Mouse (Mus musculus): ENCODE measurements around the gene Slc6a20b. TPM values are rescaled to one million over a fixed set of nuclear protein-coding genes. Genes with fewer than 3 reads are reported as not detected.

Gene Slc6a20b
- polyA plus RNA-seq, 1 experiment from 2014 or later: 0.03 TPM

DNA sequence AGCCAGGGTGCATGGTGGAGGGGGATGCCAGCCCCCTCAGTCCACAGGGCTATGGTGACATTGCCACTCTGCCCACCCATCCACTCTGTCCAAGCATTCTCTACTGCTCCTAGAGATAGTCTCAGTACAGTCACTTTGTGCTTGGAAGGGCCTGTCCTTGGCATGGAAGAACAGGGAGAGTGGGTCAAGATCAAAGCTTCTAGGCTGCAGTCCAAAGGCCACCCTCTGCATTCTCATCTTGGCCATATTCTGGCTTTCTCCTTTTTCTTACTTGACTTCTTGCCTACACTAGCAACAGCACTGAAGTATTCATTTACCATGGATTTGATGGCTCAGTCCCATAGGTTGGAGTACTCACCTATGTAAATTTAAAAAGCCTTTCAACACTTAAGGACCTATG, 5.9 kb upstream of the Slc6a20b start:
- Histone ChIP-seq H3K9me3 (no peaks in the 10 kb centered on the region), H3K4me3 (no peak overlapping the region), H3K9ac (no peak overlapping the region), H3K27me3 (replicated peaks) (peaks cover 13% of the 10 kb centered on the region; the same call in 1 of the 2 replicates), H3K36me3 (no peaks in the 10 kb centered on the region), H3K4me2 (no peak overlapping the region), H3K27ac (replicated peaks) (no peak overlapping the region), H3K4me1 (peaks cover 5% of the 10 kb centered on the region)
- no peak for ATAC-seq (ENCODE audit: extremely low read depth, insufficient number of reproducible peaks, low FRiP score, low TSS enrichment)

GRCm38 (mm10) chr9:123636771-123637170, 4.4 kb upstream of the Slc6a20b start:
- peaks cover 16% of the 10 kb centered on the region for H3K27me3 ChIP-seq (replicated peaks)
- no peaks in the 10 kb centered on the region for H3K36me3 ChIP-seq
- peaks cover 5% of the 10 kb centered on the region for H3K4me1 ChIP-seq
- no peak overlapping the region for H3K4me3 ChIP-seq
- H3K9me3 ChIP-seq: no peaks in the 10 kb centered on the region
- H3K27ac ChIP-seq (replicated peaks): no peak overlapping the region
- 53% methylated on average over 5 of the region's 5 CpGs for WGBS
- no peak overlapping the region for H3K4me2 ChIP-seq
- no peak for ATAC-seq (ENCODE audit: extremely low read depth, insufficient number of reproducible peaks, low FRiP score, low TSS enrichment)
- no peak overlapping the region for H3K9ac ChIP-seq

- H3K4me1 ChIP-seq: no peaks in the 10 kb centered on the region
- WGBS: 75% methylated on average over 3 of the region's 3 CpGs
- no peak for ATAC-seq (ENCODE audit: extremely low read depth, insufficient number of reproducible peaks, low FRiP score, low TSS enrichment)
- H3K9me3 ChIP-seq: no peaks in the 10 kb centered on the region
- H3K27me3 ChIP-seq (replicated peaks): peaks cover 3% of the 10 kb centered on the region; the same call in 1 of the 2 replicates
- no peaks in the 10 kb centered on the region for H3K36me3 ChIP-seq
- no peak overlapping the region for H3K9ac ChIP-seq
- H3K4me2 ChIP-seq: no peak overlapping the region
- H3K27ac ChIP-seq (replicated peaks): no peak overlapping the region
- H3K4me3 ChIP-seq: no peak overlapping the region
These were observed 628 bp upstream of the Slc6a20b start for GRCm38 (mm10) chr9:123632993-123633392.

DNA sequence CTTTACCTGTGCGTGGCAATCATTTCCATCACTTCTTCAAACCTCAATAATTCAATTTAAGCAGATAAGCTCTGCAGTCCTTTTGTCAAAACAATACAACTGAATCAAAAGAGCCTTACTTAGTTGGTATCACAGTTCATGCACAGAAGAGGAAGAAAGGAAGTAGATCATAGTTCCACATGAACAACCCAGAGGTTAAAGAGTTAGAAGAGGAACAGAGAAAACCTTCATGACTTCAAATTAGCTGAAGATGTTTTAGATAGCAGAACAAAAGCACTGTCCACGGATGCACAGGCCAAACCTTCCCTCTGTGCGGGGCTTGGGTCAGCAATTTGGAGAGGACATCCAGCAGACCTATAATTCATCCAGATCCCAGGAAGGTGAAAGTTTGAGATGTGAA, 699 bp downstream of the Slc6a20b start:
- Histone ChIP-seq H3K27me3 (replicated peaks) (peaks cover 3% of the 10 kb centered on the region; the same call in 1 of the 2 replicates), H3K27ac (replicated peaks) (no peak overlapping the region), H3K9ac (no peak overlapping the region), H3K4me3 (no peak overlapping the region), H3K4me2 (no peak overlapping the region), H3K9me3 (no peaks in the 10 kb centered on the region), H3K36me3 (no peaks in the 10 kb centered on the region), H3K4me1 (no peaks in the 10 kb centered on the region)
- ATAC-seq (ENCODE audit: extremely low read depth, insufficient number of reproducible peaks, low FRiP score, low TSS enrichment): no peak
- WGBS: 72% methylated on average over 3 of the region's 3 CpGs

- ATAC-seq (ENCODE audit: extremely low read depth, insufficient number of reproducible peaks, low FRiP score, low TSS enrichment): no peak
- Histone ChIP-seq H3K4me2 (no peak overlapping the region), H3K9me3 (no peaks in the 10 kb centered on the region), H3K36me3 (no peaks in the 10 kb centered on the region), H3K9ac (no peak overlapping the region), H3K4me1 (no peaks in the 10 kb centered on the region), H3K27ac (replicated peaks) (no peak overlapping the region), H3K27me3 (replicated peaks) (no peaks in the 10 kb centered on the region; the same call in 1 of the 2 replicates), H3K4me3 (no peak overlapping the region)
- WGBS: 83% methylated on average over 11 of the region's 11 CpGs
These were observed 6.5 kb downstream of the Slc6a20b start for GRCm38 (mm10) chr9:123625821-123626220.

DNA sequence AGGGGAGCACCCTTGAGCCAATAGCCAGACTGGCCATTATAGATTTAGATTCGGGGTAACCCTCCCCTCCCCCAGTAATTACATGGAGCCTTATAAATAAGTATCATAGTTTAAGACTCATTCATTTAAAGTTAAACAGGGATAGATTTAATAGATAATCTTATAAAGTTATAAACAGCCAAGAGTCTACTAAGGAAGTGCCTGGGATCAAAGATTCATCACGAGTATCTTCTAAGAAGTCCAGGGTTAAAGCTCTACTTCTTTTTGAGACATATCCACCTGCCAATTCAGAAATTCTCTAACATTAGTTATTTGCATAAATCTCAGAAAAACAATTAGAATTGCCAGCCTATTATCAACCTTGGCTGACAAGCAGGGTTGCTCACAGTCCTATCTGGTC, 7.6 kb downstream of the Slc6a20b start:
- Histone ChIP-seq H3K4me3 (no peak overlapping the region), H3K36me3 (no peaks in the 10 kb centered on the region), H3K27ac (replicated peaks) (no peak overlapping the region), H3K4me2 (no peak overlapping the region), H3K9ac (no peak overlapping the region), H3K4me1 (no peaks in the 10 kb centered on the region), H3K9me3 (no peaks in the 10 kb centered on the region), H3K27me3 (replicated peaks) (no peaks in the 10 kb centered on the region; the same call in 1 of the 2 replicates)
- 70% methylated on average over 2 of the region's 2 CpGs for WGBS
- no peak for ATAC-seq (ENCODE audit: extremely low read depth, insufficient number of reproducible peaks, low FRiP score, low TSS enrichment)

- H3K27me3 ChIP-seq (replicated peaks): no peaks in the 10 kb centered on the region
- 74% methylated on average over 5 of the region's 5 CpGs for WGBS
- H3K9ac ChIP-seq: no peak overlapping the region
- H3K4me1 ChIP-seq: no peaks in the 10 kb centered on the region
- no peak overlapping the region for H3K4me2 ChIP-seq
- no peak overlapping the region for H3K27ac ChIP-seq (replicated peaks)
- H3K4me3 ChIP-seq: no peak overlapping the region
- no peaks in the 10 kb centered on the region for H3K9me3 ChIP-seq
- ATAC-seq (ENCODE audit: extremely low read depth, insufficient number of reproducible peaks, low FRiP score, low TSS enrichment): no peak
- H3K36me3 ChIP-seq: no peaks in the 10 kb centered on the region
These were observed 11.9 kb downstream of the Slc6a20b start for GRCm38 (mm10) chr9:123620311-123621098.

- Histone ChIP-seq H3K36me3 (0 out of 2 replicates have a peak, but pooled peaks cover under 1% of the 10 kb centered on the region), H3K9me3 (no peaks in the 10 kb centered on the region), H3K4me2 (no peak overlapping the region), H3K4me3 (no peak overlapping the region), H3K27ac (replicated peaks) (no peak overlapping the region), H3K9ac (no peak overlapping the region), H3K4me1 (peaks cover 17% of the 10 kb centered on the region), H3K27me3 (replicated peaks) (no peaks in the 10 kb centered on the region)
- WGBS: 68% methylated on average over 1 of the region's 1 CpGs
- no peak for ATAC-seq (ENCODE audit: extremely low read depth, insufficient number of reproducible peaks, low FRiP score, low TSS enrichment)
These were observed 30.8 kb downstream of the Slc6a20b start for GRCm38 (mm10) chr9:123601529-123601928.

DNA sequence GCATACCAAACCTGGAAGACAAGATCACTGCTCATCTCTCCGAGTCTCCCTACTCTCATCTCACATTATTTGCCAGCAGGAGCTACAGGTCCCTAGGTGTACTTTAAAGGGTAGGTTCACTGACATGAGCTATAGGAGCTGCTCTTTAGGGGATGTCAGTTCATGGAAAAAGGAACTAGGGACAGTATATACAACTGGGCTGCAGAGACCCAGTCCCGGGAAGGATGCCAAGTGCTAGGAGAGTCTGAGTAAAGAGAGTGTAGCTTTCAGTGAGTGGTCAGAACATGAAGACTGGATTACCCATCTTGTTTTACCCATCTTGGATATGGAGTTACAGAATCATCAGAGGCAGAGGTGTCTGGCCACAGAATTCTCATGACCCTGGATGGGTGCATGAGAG, 35.0 kb downstream of the Slc6a20b start:
- WGBS: 71% methylated on average over 2 of the region's 2 CpGs
- Histone ChIP-seq H3K9ac (no peak overlapping the region), H3K4me1 (peaks cover 19% of the 10 kb centered on the region), H3K36me3 (peaks cover 27% of the 10 kb centered on the region), H3K9me3 (no peaks in the 10 kb centered on the region), H3K27ac (replicated peaks) (no peak overlapping the region), H3K4me2 (no peak overlapping the region), H3K4me3 (no peak overlapping the region), H3K27me3 (replicated peaks) (no peaks in the 10 kb centered on the region)
- ATAC-seq (ENCODE audit: extremely low read depth, insufficient number of reproducible peaks, low FRiP score, low TSS enrichment): no peak

DNA sequence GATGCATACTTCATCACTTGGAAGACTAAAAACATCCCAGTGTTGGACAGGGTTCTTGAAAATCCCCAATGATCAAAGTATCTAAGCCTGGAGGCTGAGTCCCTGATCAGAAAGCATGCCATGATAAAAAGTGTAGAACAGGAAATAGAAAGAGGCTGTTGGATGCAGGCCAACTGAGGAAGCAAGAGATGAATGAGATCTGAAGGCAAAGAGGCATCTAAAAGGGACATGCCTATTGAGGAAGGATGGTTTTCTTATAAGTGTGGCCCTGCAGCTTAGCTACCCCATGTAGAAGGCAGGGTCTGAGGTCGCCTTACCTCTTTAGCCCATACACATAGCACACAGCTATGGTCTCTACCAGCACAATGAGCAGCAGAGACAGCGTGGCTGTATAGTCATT, 35.5 kb downstream of the Slc6a20b start:
- Histone ChIP-seq H3K36me3 (peaks cover 27% of the 10 kb centered on the region), H3K9ac (no peak overlapping the region), H3K27ac (replicated peaks) (no peak overlapping the region), H3K4me2 (no peak overlapping the region), H3K9me3 (no peaks in the 10 kb centered on the region), H3K4me3 (no peak overlapping the region), H3K27me3 (replicated peaks) (no peaks in the 10 kb centered on the region), H3K4me1 (peaks cover 19% of the 10 kb centered on the region)
- ATAC-seq (ENCODE audit: extremely low read depth, insufficient number of reproducible peaks, low FRiP score, low TSS enrichment): no peak
- WGBS: 86% methylated on average over 2 of the region's 2 CpGs

DNA sequence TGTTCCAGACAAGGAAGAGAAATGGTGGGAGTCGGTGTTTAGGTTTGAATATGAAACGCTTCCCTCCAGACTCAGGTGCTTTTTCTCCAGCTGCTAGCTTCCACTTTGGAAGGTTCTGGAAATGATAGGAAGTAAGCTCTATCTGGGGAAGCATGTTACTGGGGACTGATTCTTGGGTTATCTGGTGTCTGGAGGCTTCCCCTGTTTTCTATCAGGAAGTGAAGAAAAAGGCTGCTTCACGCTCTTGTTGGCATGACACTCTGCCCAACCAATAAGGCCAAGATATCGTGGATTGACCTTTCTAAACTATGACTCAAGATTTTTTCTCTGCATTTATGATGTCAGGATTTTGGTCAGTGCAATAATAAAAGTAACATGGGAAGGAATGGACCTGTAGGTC, 37.2 kb downstream of the Slc6a20b start:
- Histone ChIP-seq H3K4me3 (no peak overlapping the region), H3K27me3 (replicated peaks) (no peaks in the 10 kb centered on the region), H3K9ac (no peak overlapping the region), H3K4me2 (no peak overlapping the region), H3K4me1 (peaks cover 19% of the 10 kb centered on the region), H3K9me3 (no peaks in the 10 kb centered on the region), H3K36me3 (peaks cover 34% of the 10 kb centered on the region), H3K27ac (replicated peaks) (no peak overlapping the region)
- ATAC-seq (ENCODE audit: extremely low read depth, insufficient number of reproducible peaks, low FRiP score, low TSS enrichment): no peak
- 84% methylated on average over 4 of the region's 4 CpGs for WGBS

GRCm38 (mm10) chr9:123589240-123589910, 43.0 kb downstream of the Slc6a20b start:
- no peak overlapping the region for H3K9ac ChIP-seq
- no peaks in the 10 kb centered on the region for H3K4me1 ChIP-seq
- ATAC-seq (ENCODE audit: extremely low read depth, insufficient number of reproducible peaks, low FRiP score, low TSS enrichment): no peak
- no peak overlapping the region for H3K27ac ChIP-seq (replicated peaks)
- H3K9me3 ChIP-seq: no peaks in the 10 kb centered on the region
- H3K36me3 ChIP-seq: peaks cover 64% of the 10 kb centered on the region
- 54% methylated on average over 7 of the region's 7 CpGs for WGBS
- H3K4me2 ChIP-seq: no peak overlapping the region
- H3K4me3 ChIP-seq: no peak overlapping the region
- no peaks in the 10 kb centered on the region for H3K27me3 ChIP-seq (replicated peaks)
